Mouse (Mus musculus): ENCODE measurements at regions not wholly inside any gene's neighbourhood (a gene's known extent, or its start where the extent isn't known, plus 50 kb on each side); places are given as distances from the start of the nearest gene placed in this dataset.

DNA sequence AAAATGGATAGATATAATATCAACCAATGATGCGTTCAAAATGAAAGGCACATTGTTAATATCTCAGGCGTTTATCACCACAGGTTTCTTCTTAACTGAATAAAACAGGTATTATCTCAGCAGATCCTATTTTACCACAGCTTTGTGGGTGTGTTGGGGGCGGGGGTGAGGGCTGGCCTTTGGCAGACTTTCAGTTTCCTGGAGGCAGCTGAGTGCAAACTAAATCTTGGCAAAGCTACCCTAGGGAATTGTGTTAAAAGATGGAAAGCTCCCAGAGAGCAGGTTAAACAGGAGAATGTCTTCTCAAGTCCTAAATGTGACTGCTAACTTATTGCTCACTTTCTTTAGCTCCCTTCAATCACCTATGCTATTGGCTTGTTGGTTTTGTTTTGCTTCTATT, 223.8 kb downstream of the Kdm4c start:
- 52% methylated on average over 3 of the region's 3 CpGs for WGBS
- H3K4me2 ChIP-seq (ENCODE audit: low read length) = no peak overlapping the region
- no peaks in the 10 kb centered on the region for H3K27me3 ChIP-seq (replicated peaks; ENCODE audit: control insufficient read depth, insufficient read depth, low read length)
- peak; percentile 50 for DNase-seq (ENCODE audit: low spot score)
- no peak overlapping the region for H3K27ac ChIP-seq (ENCODE audit: low read depth, low read length)
- H3K4me1 ChIP-seq (ENCODE audit: control insufficient read depth, insufficient read depth, low read length) = no peaks in the 10 kb centered on the region
- H3K4me3 ChIP-seq (ENCODE audit: low read depth, low read length) = no peak overlapping the region
- H3K9me3 ChIP-seq (replicated peaks; ENCODE audit: control insufficient read depth, low read length) = no peaks in the 10 kb centered on the region
- no peak for ATAC-seq
- no peak overlapping the region for H3K9ac ChIP-seq (ENCODE audit: low read length)
- H3K36me3 ChIP-seq (ENCODE audit: control insufficient read depth, insufficient read depth, low read length) = no peaks in the 10 kb centered on the region

- DNase-seq (ENCODE audit: low spot score) = no peak
- Histone ChIP-seq H3K4me2 (ENCODE audit: low read length) (no peak overlapping the region), H3K36me3 (ENCODE audit: control insufficient read depth, insufficient read depth, low read length) (no peaks in the 10 kb centered on the region), H3K4me1 (ENCODE audit: control insufficient read depth, insufficient read depth, low read length) (no peaks in the 10 kb centered on the region), H3K9me3 (replicated peaks; ENCODE audit: control insufficient read depth, low read length) (no peaks in the 10 kb centered on the region), H3K27me3 (replicated peaks; ENCODE audit: control insufficient read depth, insufficient read depth, low read length) (no peaks in the 10 kb centered on the region), H3K9ac (ENCODE audit: low read length) (no peak overlapping the region), H3K27ac (ENCODE audit: low read depth, low read length) (no peak overlapping the region), H3K4me3 (ENCODE audit: low read depth, low read length) (no peak overlapping the region)
- ATAC-seq = no peak
- WGBS = 76% methylated on average over 5 of the region's 5 CpGs
These were observed 270.2 kb downstream of the Kdm4c start for GRCm38 (mm10) chr4:74512489-74512888.

- DNase-seq (ENCODE audit: low spot score) (peak; percentile 67), ATAC-seq (peak; percentile 84)
- no peaks in the 10 kb centered on the region for H3K36me3 ChIP-seq (ENCODE audit: control insufficient read depth, insufficient read depth, low read length)
- no peaks in the 10 kb centered on the region for H3K4me1 ChIP-seq (ENCODE audit: control insufficient read depth, insufficient read depth, low read length)
- H3K9me3 ChIP-seq (replicated peaks; ENCODE audit: control insufficient read depth, low read length) = no peaks in the 10 kb centered on the region
- H3K27me3 ChIP-seq (replicated peaks; ENCODE audit: control insufficient read depth, insufficient read depth, low read length) = no peaks in the 10 kb centered on the region
- H3K4me2 ChIP-seq (ENCODE audit: low read length) = no peak overlapping the region
- no peak overlapping the region for H3K9ac ChIP-seq (ENCODE audit: low read length)
- no peak overlapping the region for H3K27ac ChIP-seq (ENCODE audit: low read depth, low read length)
- H3K4me3 ChIP-seq (ENCODE audit: low read depth, low read length) = no peak overlapping the region
- WGBS = 61% methylated on average over 1 of the region's 1 CpGs
These were observed 311.6 kb downstream of the Kdm4c start for GRCm38 (mm10) chr4:74553888-74554287.

GRCm38 (mm10) chr4:74563565-74563964, 321.3 kb downstream of the Kdm4c start:
- Histone ChIP-seq H3K9ac (ENCODE audit: low read length) (no peak overlapping the region), H3K4me1 (ENCODE audit: control insufficient read depth, insufficient read depth, low read length) (no peaks in the 10 kb centered on the region), H3K4me3 (ENCODE audit: low read depth, low read length) (no peak overlapping the region), H3K4me2 (ENCODE audit: low read length) (no peak overlapping the region), H3K36me3 (ENCODE audit: control insufficient read depth, insufficient read depth, low read length) (no peaks in the 10 kb centered on the region), H3K27ac (ENCODE audit: low read depth, low read length) (no peak overlapping the region), H3K9me3 (replicated peaks; ENCODE audit: control insufficient read depth, low read length) (no peaks in the 10 kb centered on the region), H3K27me3 (replicated peaks; ENCODE audit: control insufficient read depth, insufficient read depth, low read length) (no peaks in the 10 kb centered on the region)
- ATAC-seq = peak; percentile 72; the same call in 1 of the 2 replicates
- peak; percentile 74 for DNase-seq (ENCODE audit: low spot score)
- WGBS = 31% methylated on average over 2 of the region's 2 CpGs

- DNase-seq (ENCODE audit: low spot score) = no peak
These were observed 344.1 kb downstream of the Kdm4c start for GRCm38 (mm10) chr4:74586400-74586799.

DNA sequence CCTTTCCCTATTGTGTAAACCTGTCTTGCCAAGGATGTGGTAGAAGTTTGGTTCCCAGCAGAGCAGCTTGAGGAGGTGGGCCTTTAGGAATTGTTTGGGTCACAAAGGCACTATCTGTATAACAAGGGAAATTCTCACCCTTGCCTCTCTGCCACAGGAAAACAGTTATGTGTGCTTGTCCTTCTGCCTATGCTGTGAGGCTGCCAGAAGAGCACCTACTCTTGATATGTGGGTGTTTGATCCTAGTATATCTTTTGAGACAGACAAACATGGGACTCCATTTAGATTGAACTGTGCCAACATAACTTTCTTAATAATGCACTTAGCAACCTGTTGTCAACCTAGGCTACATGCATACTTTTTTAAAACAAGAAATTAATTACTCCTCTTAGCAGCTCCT, 344.8 kb downstream of the Kdm4c start:
- Histone ChIP-seq H3K27ac (ENCODE audit: low read depth, low read length) (no peak overlapping the region), H3K4me1 (ENCODE audit: control insufficient read depth, insufficient read depth, low read length) (no peaks in the 10 kb centered on the region), H3K36me3 (ENCODE audit: control insufficient read depth, insufficient read depth, low read length) (no peaks in the 10 kb centered on the region), H3K4me2 (ENCODE audit: low read length) (no peak overlapping the region), H3K4me3 (ENCODE audit: low read depth, low read length) (no peak overlapping the region), H3K9me3 (replicated peaks; ENCODE audit: control insufficient read depth, low read length) (no peaks in the 10 kb centered on the region), H3K9ac (ENCODE audit: low read length) (no peak overlapping the region), H3K27me3 (replicated peaks; ENCODE audit: control insufficient read depth, insufficient read depth, low read length) (no peaks in the 10 kb centered on the region)
- DNase-seq (ENCODE audit: low spot score) = no peak
- no peak for ATAC-seq

More at GRCm38 (mm10) chr4:74586400-74586799, 344.1 kb downstream of the Kdm4c start:
- no peaks in the 10 kb centered on the region for H3K36me3 ChIP-seq (ENCODE audit: control insufficient read depth, insufficient read depth, low read length)
- H3K27ac ChIP-seq (ENCODE audit: low read depth, low read length) = no peak overlapping the region
- no peak overlapping the region for H3K4me3 ChIP-seq (ENCODE audit: low read depth, low read length)
- no peak overlapping the region for H3K9ac ChIP-seq (ENCODE audit: low read length)
- H3K9me3 ChIP-seq (replicated peaks; ENCODE audit: control insufficient read depth, low read length) = no peaks in the 10 kb centered on the region
- ATAC-seq = no peak
- no peaks in the 10 kb centered on the region for H3K27me3 ChIP-seq (replicated peaks; ENCODE audit: control insufficient read depth, insufficient read depth, low read length)
- 95% methylated on average over 1 of the region's 1 CpGs for WGBS
- H3K4me1 ChIP-seq (ENCODE audit: control insufficient read depth, insufficient read depth, low read length) = no peaks in the 10 kb centered on the region
- H3K4me2 ChIP-seq (ENCODE audit: low read length) = no peak overlapping the region

DNA sequence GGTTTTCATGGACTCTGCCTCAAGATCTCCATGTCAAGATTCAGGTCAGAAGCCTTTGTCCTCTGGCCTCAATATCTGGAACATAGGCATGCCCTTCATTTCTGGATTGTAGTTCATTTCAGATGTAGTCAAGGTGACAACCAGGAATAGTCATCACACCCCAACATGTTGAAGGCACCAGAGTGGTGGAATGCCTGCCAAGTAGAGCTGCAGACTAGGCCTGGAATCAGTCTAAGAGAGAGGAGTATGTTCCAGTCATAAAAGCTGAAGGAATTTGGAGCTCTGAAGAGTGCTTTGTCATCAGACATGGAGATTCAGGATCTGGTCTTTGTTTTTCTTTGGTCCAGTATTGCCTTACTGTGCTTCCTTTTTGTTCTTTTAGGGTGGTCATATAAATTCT, 346.5 kb downstream of the Kdm4c start:
- Histone ChIP-seq H3K4me3 (ENCODE audit: low read depth, low read length) (no peak overlapping the region), H3K4me2 (ENCODE audit: low read length) (no peak overlapping the region), H3K27ac (ENCODE audit: low read depth, low read length) (no peak overlapping the region), H3K27me3 (replicated peaks; ENCODE audit: control insufficient read depth, insufficient read depth, low read length) (no peaks in the 10 kb centered on the region), H3K36me3 (ENCODE audit: control insufficient read depth, insufficient read depth, low read length) (no peaks in the 10 kb centered on the region), H3K9ac (ENCODE audit: low read length) (no peak overlapping the region), H3K4me1 (ENCODE audit: control insufficient read depth, insufficient read depth, low read length) (no peaks in the 10 kb centered on the region), H3K9me3 (replicated peaks; ENCODE audit: control insufficient read depth, low read length) (no peaks in the 10 kb centered on the region)
- DNase-seq (ENCODE audit: low spot score) (no peak), ATAC-seq (no peak)

GRCm38 (mm10) chr4:74613032-74613431, 370.7 kb downstream of the Kdm4c start:
- Histone ChIP-seq H3K9ac (ENCODE audit: low read length) (no peak overlapping the region), H3K9me3 (replicated peaks; ENCODE audit: control insufficient read depth, low read length) (no peaks in the 10 kb centered on the region), H3K36me3 (ENCODE audit: control insufficient read depth, insufficient read depth, low read length) (no peaks in the 10 kb centered on the region), H3K27ac (ENCODE audit: low read depth, low read length) (no peak overlapping the region), H3K27me3 (replicated peaks; ENCODE audit: control insufficient read depth, insufficient read depth, low read length) (no peaks in the 10 kb centered on the region), H3K4me1 (ENCODE audit: control insufficient read depth, insufficient read depth, low read length) (no peaks in the 10 kb centered on the region), H3K4me2 (ENCODE audit: low read length) (no peak overlapping the region), H3K4me3 (ENCODE audit: low read depth, low read length) (no peak overlapping the region)
- ATAC-seq = no peak
- peak; percentile 2 for DNase-seq (ENCODE audit: low spot score)
- WGBS = 63% methylated on average over 3 of the region's 3 CpGs

All from forebrain, embryonic 14.5 days (tissue).